Mouse (Mus musculus) lung, postnatal 0 days (tissue): ENCODE results near the gene Sf3b3.

Source experiments
- CTCF ChIP-seq: IDR thresholded peaks from 2 replicates; pipeline ENCODE4 v1.5.1; 2016; ENCODE audit warnings: antibody characterized with exemption, mild to moderate bottlenecking
- EP300 ChIP-seq: IDR thresholded peaks from 2 replicates; pipeline ENCODE4 v1.6.1; 2016; ENCODE audit warnings: antibody characterized with exemption, mild to moderate bottlenecking, control low read depth

DNA sequence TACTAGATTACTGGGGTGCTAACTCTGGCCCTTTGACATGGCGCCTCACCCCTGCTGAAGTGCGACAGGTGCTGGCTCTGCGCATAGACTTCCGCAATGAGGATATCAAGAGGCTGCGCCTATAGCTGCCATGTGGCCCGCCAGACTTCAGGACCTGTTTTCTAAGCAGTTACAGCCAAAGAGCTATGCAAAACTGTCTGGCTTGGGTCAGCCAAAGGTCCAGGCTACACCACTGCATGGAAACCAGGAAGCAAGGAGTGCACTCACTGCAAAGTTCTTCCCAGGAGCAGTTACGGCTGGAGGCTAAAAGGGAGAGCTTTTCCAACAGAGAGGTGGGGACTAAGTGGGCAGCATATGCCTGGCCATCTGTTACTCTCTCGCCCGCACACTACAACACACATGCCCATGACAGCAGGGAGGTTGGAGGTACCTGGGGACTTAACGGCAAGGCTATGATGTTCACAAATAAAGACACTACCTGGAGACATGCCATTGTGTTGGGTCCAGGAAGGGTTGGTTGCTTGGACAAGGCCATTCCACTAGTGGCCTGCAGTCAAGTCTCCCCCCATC, 35.2 kb upstream of the Sf3b3 start:
- TF ChIP-seq CTCF (no peak), EP300 (no peak)
